Mouse (Mus musculus) granulocyte monocyte progenitor cell, adult 5-6 weeks (primary cell): ENCODE data around the gene Mmrn2. TPM values are rescaled to one million over a fixed set of nuclear protein-coding genes. Genes with fewer than 3 reads are reported as not detected.

Source experiments
- ATAC-seq: replicated peaks from 2 replicates; pipeline ENCODE4 v1.8.0; 2016; ENCODE audit warnings: mild to moderate bottlenecking, moderate TSS enrichment, inconsistent platforms; ENCODE audit not compliant: poor library complexity, severe bottlenecking
- total RNA-seq, 2 experiments: library from RNA; stranded (forward) in 1 of 2; stranded (reverse) in 1 of 2; fragments of 200-712, 200-1000 nt in 1 of 2; fragments of >200 nt in 1 of 2; fragmentation: Nextera tagmentation in 1 of 2; gene quantifications; 2 replicates each; pipeline ENCODE4 v1.2.3; 2014 to 2017

The Mmrn2 gene
- total RNA-seq (2014; fragmentation: Nextera tagmentation), result not detected in 2 replicates
- not detected in 2 replicates for total RNA-seq (2017)

DNA sequence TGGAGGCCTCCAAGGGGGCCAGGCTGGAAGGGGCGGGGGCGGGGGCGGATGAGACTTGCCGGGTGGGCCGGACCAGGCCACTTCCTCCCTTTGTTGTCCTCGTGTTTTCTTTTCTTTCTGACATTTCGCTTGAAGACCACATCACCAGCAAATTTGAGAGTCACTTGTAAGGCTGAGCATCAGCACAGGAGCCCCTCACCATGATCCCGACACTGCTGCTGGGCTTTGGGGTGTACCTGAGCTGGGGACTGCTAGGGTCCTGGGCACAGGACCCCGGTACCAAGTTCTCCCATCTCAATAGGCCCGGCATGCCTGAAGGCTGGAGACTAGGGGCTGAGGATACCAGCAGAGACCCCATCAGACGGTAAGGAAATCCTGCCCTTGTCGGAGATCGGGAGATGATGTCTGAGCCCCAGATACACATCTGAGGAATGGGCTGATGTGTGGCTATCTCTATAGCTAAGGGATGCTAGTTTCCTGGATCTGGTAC, at the start of gene Mmrn2:
Gene Mmrn2 (plus strand): TSS at position 51 of the 490 bp plus-strand sequence.
- no peak for ATAC-seq

- ATAC-seq, result no peak
Measured at GRCm38 (mm10) chr14:34326606-34327005, 48.7 kb upstream of the Mmrn2 start.

GRCm38 (mm10) chr14:34327618-34328017, 47.6 kb upstream of the Mmrn2 start:
- no peak for ATAC-seq

- ATAC-seq, result no peak
Measured at GRCm38 (mm10) chr14:34330657-34331158, 44.6 kb upstream of the Mmrn2 start.

GRCm38 (mm10) chr14:34331886-34332285, 43.4 kb upstream of the Mmrn2 start:
- no peak for ATAC-seq

GRCm38 (mm10) chr14:34332476-34332875, 42.8 kb upstream of the Mmrn2 start:
- ATAC-seq, result no peak

DNA sequence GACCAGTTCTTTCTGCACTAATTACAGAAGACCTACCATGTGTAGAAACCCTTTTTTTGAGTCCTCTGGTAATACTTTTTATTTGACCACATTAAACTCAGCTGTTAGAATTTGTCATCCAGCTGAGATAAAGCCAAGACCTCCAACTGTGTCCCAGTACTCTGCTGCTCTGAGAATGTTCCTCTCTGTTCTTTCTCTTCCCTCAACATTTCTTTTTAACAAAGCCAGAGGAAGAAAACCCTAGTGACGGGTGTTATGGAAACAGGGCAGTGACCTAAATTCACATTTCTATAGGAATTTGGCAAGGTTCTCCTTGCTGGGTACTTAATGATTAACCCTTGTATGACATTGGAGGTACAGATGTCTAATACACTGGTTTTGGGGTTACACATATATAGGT, 35.8 kb upstream of the Mmrn2 start:
- ATAC-seq, result no peak

GRCm38 (mm10) chr14:34341993-34342392, 33.3 kb upstream of the Mmrn2 start:
- no peak for ATAC-seq

GRCm38 (mm10) chr14:34343078-34343477, 32.2 kb upstream of the Mmrn2 start:
- peak; percentile 90 for ATAC-seq

- ATAC-seq, result no peak
Measured at GRCm38 (mm10) chr14:34344361-34344760, 30.9 kb upstream of the Mmrn2 start.

- no peak for ATAC-seq
Measured at GRCm38 (mm10) chr14:34345771-34346566, 29.3 kb upstream of the Mmrn2 start.

DNA sequence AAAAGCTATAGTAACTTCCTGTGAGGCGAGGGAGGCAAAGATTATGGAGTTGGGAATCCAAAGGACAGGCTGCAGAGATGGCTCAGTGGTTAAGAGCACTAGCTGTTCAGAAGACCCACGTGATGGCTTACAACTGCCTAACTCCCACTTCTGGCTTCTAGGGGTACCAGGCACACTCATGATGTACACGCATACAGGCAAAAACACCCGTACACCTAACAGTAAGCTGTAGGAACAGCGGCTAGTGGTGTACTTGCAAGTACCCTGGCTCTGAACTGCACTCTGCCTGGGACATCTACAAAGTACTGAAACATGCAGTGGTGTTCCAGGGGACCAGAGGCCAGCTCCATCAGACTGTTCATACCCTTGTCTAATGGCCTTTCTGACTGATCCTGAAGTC, 28.2 kb upstream of the Mmrn2 start:
- no peak for ATAC-seq

GRCm38 (mm10) chr14:34348301-34348700, 27.0 kb upstream of the Mmrn2 start:
- no peak for ATAC-seq

DNA sequence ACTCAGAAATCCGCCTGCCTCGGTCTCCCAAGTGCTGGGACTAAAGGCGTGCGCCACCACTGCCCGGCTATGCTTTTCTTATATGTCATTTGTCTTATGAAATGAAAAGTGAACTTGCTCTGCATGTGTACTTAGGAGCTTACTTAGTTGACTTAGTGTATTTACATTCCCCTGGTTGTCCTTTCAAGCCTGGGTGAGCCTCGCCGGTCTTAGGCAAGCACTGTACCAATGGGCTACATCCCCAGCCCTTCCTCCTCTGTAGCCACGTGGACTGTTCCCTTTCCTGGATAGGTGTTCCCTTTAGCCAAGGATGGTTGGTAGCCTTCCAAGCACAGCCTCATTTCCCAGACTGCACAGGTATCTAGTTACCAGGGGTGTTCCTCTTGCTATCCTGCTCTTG, 26.3 kb upstream of the Mmrn2 start:
- no peak for ATAC-seq

- no peak for ATAC-seq
Measured at GRCm38 (mm10) chr14:34351660-34352059, 23.6 kb upstream of the Mmrn2 start.

DNA sequence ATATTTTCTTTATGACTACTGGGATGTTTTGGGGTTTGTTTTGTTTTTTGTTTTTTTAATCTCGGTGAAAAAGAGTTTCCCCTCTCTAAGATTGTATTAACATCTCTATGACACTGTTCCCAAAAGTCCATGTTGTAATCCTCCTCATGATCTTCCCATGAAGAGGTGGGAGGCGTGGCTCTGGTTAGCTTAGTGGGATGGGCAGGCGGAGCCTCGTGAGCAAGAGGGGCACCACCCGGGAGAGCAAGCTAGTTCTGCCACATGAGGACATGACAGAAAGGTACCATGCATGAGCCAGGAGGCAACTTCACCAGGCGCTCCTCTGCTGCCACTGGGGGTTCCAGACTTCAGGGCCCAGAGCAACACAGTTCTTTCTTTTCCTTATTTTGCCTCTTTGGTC, 22.7 kb upstream of the Mmrn2 start:
- ATAC-seq, result no peak

GRCm38 (mm10) chr14:34353326-34353725, 21.9 kb upstream of the Mmrn2 start:
- no peak for ATAC-seq

DNA sequence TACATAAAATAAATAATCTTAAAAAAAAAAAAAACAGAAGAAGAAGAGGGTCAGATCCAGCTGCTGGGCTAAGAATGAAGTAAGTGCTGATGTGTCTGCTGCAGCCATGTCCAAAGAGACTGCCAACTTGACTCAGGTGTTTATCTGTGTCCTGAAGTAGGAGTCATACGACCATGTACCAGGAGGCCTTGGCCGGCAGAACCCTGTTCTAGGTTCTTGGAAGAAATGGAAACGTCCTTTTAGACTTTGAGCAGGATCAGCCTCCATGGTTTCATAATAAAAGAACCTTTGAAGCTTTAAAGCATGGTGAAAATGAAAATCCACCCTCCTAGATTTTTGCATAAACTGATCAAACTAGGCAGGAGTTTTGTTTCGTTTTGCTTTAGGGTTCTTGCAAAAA, 20.8 kb upstream of the Mmrn2 start:
- ATAC-seq, result no peak

- ATAC-seq, result no peak
Measured at GRCm38 (mm10) chr14:34355301-34355700, 20.0 kb upstream of the Mmrn2 start, which contains the start of gene Fam25c. TSS of gene Fam25c (minus strand) at chr14:34355433.

DNA sequence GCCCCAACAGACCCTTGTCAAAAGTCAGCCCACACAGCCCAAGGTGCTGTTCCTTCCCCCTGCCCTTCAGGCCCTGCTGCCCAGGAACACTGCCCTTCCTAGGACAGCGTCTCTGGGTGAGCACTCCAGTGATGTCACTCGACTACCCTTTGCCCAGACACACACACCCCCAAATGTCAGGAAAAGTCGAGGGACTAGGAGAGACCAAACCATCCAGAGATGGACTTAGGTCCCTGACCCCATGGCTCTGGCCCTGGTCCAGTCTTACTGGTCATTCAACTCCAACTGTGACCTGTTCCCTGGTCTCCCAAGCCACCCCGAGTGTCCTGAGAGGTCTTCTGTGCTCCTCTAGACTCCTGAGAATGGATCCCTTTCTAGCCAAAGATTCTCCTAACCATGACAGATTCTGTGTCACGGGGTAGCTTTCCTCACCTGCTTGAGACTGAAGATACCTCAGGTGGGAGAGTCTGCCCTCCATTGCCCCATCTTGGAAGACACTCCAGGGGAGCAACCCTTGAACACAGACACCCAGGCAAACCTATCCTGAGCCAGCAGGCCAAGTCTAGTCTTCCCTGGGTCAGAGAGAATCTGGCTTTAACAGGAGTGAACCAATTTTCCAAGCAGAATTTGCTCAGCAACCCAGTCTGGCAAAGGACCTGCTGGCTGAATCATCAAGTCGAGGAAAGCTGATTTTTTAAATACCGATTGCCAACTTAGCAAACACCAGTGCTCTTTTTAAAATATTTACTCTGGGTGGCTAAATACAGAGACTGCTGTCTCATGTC, 17.4 kb upstream of the Mmrn2 start:
- ATAC-seq, result no peak

DNA sequence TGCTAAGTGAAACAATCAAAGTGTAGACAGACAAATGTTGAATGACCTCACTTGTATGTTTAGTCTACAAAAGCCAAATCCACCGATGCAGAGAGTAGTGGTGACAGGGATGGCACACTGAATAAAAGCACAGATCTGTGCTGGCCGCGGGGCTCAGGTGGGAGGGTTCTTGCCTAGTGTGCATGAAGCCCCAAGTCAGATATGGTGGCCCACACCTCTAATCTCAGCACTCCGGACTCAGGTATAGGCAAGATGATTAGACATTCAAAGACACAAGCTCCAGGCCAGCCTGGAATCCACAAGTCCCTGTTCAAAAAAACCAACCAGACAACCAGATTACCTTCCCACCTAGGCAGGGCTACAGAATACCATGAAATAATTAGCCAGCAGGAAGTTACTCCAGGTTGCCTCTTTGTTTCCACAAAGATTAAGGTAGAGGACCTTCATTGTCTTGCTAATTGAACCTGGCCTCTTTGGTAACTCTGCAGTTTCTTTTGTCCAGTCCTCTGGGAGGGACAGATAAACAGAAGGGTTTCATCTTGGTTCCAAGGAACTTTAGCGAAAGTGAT, 15.5 kb upstream of the Mmrn2 start:
- ATAC-seq, result no peak
